Mouse (Mus musculus): Measurements from ENCODE around the gene Pdgfra.
A peak's percentile ranks its signal among the peaks of the same experiment; 100 is the strongest.

Pdgfra gene

DNA sequence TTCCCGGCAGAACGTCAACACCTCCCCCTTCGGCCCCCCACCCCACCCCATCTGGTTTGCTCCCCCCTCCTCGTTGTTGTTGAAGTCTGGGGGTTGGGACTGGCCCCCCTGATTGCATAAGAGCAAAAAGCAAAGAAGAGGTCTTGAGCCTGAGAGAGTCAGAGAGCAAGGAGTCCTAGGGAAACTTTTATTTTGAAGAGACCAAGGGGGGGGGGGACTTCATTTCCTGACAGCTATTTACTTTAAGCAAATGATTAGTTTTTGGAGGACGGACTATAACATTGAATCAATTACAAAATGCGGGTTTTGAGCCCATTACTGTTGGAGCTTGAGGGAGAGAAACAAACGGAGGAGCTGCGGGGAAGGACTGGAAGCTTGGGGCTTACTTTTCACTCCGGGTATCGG, at the start of gene Pdgfra:
Gene Pdgfra (plus strand): TSS at position 272 of the 405 bp plus-strand sequence.
- DNase-seq (ENCODE audit: low spot score): peak; percentile 63

GRCm38 (mm10) chr5:75106511-75106910, 45.6 kb upstream of the Pdgfra start:
- DNase-seq (ENCODE audit: low spot score): no peak

DNA sequence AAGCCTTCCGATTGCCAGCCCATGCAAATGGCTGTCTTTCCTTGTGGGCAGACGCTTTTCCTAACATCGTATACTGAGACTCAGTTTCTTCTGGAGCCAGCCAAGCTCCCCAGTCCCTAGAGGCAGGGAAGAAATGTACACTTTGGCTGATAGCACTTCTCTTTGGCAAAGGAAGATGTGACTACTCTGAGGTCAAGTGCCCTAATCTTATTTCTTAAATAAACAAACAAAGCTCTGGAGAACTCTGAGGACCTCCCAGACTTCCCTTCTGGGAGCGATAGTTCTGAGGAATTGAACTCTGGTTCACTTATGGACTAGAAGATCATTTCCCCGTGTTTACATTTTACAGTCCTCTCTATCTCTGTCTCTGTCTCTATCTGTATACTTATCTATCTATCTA, 42.7 kb upstream of the Pdgfra start:
- peak; percentile 14 for DNase-seq (ENCODE audit: low spot score)

- no peak for DNase-seq (ENCODE audit: low spot score)
These were observed 40.3 kb upstream of the Pdgfra start for GRCm38 (mm10) chr5:75111781-75112180.

- DNase-seq (ENCODE audit: low spot score): peak; percentile 43
These were observed 33.3 kb upstream of the Pdgfra start for GRCm38 (mm10) chr5:75118840-75119239.

- DNase-seq (ENCODE audit: low spot score): no peak
These were observed 30.4 kb upstream of the Pdgfra start for GRCm38 (mm10) chr5:75121646-75122045.

DNA sequence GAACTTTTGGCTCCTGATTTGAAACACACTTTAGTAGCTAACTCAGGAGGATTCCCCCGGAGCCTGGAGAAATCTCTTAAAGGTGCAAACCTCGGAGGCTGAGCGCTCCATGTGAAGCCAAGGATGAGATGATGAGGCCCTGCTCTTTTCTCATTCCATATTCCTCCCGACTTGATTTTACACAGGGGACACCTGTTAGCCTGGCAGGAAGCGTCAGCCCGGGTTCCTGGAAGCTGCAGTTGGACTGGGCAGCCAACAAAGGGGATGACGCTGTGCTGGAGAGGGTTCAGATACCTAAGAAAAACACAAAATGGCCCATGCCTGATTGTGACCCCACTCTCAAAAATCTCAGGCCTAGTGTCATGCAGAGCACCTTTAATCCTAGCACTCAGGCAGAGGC, 17.4 kb upstream of the Pdgfra start:
- DNase-seq (ENCODE audit: low spot score): no peak

DNA sequence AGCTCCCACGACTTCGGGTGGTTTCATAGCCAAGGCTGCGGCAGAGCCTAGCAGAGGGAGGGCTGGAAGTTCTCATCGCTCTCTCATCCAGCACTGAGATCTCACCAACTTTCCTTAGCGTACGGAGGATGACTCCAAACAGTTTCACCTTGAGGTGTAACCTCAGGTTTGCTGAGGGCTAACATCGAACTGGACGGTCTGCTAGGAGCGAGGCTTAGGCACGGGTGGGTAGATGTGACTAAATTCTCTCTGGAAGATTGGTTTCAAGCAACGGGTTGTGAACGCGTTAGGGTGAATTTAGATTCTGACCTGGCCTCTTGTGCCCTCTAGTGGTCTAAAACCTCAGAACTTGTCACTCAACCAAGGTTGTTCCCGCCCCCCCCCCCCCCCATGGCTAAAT, 9.0 kb upstream of the Pdgfra start:
- peak; percentile 88 for DNase-seq (ENCODE audit: low spot score)

DNA sequence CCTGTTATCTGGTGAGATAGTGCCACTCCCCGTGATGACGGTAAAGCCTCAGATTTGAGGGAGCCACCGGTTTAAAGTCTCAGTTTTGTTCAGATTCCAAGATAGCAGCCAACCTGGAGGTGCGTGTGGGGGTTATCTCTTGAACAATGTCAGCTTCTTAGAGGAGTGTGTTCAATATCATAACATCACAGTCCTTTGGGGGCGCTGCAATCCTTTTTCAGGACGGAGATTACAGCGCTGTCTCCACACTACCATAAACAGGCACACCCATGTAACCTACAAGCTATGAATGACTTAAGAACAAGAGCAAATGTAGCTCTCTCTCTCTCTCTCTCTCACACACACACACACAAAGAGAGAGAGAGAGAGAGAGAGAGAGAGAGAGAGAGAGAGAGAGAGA, 8.3 kb upstream of the Pdgfra start:
- DNase-seq (ENCODE audit: low spot score): no peak

- no peak for DNase-seq (ENCODE audit: low spot score)
These were observed 6.8 kb upstream of the Pdgfra start for GRCm38 (mm10) chr5:75145341-75145740.

GRCm38 (mm10) chr5:75146469-75146868, 5.6 kb upstream of the Pdgfra start:
- no peak for DNase-seq (ENCODE audit: low spot score)

- DNase-seq (ENCODE audit: low spot score): peak; percentile 70
These were observed 3.6 kb upstream of the Pdgfra start for GRCm38 (mm10) chr5:75148343-75149127.

DNA sequence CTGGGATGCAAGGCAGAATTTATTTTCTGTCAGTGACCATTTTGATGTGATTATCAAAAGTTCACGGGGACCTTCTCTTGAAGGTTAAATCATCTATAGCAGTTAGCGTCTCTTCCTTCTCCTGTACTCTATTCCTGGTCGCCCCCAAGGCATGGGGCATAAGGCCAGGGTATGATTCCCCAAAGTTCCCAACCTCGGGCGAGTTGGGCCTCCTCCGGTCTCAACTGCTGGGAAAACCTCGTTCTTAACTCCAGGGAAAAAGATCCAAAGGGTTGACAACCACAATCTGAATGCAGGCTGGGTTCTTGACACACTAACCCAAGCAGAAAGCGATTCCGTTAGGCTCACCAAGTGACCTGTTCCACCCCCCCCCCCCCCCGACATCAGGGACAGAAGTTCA, 2.7 kb upstream of the Pdgfra start:
- DNase-seq (ENCODE audit: low spot score): no peak

DNA sequence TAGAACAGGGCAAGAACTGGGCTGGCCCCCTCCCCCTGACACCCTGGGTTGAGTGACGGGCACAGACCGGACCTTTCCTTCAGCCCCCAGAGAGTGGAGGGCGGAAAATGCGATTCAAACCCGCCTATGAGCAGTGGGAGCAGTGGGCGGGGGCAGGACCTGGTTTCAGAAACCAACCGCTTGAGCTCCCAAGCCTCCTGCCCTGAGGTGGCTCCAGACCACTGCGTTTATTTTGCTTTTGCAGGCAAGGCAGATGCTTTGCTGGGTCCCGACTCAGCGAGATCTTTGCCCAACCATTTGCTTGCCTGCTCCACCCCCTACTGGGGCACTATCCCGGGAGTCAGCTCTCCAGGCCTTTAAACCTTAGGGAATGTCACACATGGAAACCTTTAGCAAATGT, 2.2 kb upstream of the Pdgfra start:
- DNase-seq (ENCODE audit: low spot score): peak; percentile 80

DNA sequence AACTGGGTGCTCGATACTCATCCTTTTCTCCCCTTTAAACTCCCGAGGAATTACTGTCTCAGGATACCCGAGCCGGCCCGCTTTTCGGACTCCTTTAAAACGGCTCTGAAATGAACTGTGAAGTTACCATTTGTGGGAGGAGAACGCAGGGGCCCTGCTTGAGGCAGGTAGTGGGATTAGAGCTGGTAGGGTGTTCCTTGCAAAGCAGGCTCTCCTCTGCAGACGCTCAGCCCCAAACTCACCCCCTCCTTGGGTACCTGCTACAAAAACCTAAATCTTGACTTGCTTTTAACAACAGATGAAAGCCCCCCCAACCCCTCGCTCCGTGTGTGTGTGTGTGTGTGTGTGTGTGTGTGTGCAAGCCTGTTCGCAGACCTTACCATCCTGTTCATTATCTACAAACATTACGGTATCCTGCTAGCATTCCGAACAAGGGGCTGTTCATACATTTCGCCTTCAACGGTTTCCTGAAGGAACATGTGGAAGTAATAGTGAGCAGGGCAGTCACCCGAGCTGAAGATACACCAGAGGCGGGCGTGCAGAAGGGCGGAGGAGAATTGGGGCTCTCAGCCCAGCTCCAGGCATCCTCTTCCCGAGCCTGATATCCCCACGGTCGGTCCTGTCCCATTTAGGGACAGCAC, 1.6 kb upstream of the Pdgfra start:
- peak; percentile 82 for DNase-seq (ENCODE audit: low spot score)

DNA sequence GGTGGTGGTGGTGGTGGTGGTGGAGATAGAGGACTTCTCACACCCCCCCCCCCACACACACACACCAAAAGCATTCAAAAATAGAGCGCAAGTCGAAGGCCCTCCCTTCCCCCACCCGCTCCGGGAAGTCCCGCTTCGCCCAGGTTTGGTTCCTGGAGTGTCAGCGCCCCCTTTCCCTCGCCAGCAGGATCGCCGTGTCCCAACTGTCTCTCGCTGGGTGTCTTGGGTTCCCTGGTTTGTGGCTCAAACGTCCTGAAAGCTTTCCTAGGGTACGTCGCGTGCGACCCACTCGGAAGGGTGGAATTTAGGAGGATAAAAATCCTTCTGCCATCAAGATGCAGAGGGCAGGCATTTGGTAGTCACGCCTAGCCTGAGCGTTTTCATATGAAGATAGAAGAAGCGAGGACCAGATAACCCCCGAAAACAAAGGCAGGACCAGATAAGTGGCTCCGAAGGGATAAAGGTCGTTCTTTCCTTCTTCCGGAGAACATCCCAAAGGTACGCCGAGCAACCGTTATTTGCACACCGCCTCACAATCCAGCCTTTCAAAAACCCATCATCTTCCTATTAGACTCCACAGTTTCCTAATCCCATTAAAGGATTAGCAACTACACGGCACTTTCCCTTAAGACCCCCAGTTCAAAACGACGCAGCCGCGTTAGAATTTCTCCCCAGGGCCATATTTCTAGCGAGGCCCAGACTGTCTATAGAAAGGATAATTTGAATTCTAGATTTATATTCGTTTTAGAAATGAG, 769 bp upstream of the Pdgfra start:
- DNase-seq (ENCODE audit: low spot score): peak; percentile 91

- peak; percentile 83 for DNase-seq (ENCODE audit: low spot score)
These were observed 916 bp downstream of the Pdgfra start for GRCm38 (mm10) chr5:75152791-75153625.

DNA sequence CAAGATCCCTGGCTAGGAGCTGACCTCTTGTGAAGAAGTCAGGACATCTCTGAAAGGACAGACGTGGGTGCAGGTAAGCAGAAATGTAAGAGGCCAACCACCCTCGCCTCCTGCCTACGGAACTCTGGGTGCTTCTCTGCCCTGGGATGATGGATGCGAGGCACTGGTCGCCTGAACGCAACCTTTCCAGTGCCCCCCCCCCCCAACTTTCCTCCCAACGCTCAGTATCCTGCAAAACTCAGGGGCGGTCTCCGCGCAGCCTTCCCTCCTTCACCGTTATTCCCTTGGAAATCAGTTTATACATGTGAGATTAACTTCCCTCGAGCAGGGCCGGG, 1.5 kb downstream of the Pdgfra start:
- DNase-seq (ENCODE audit: low spot score): no peak

- DNase-seq (ENCODE audit: low spot score): peak; percentile 41
These were observed 2.0 kb downstream of the Pdgfra start for GRCm38 (mm10) chr5:75153961-75154620.

GRCm38 (mm10) chr5:75154621-75155235, 2.6 kb downstream of the Pdgfra start:
- peak; percentile 75 for DNase-seq (ENCODE audit: low spot score)

GRCm38 (mm10) chr5:75155281-75155680, 3.2 kb downstream of the Pdgfra start:
- no peak for DNase-seq (ENCODE audit: low spot score)

Data from embryo, embryonic 10 days (tissue).